Comparison of ENCODE assay signal across 9 mouse cellular contexts in the genomic region with DNA sequence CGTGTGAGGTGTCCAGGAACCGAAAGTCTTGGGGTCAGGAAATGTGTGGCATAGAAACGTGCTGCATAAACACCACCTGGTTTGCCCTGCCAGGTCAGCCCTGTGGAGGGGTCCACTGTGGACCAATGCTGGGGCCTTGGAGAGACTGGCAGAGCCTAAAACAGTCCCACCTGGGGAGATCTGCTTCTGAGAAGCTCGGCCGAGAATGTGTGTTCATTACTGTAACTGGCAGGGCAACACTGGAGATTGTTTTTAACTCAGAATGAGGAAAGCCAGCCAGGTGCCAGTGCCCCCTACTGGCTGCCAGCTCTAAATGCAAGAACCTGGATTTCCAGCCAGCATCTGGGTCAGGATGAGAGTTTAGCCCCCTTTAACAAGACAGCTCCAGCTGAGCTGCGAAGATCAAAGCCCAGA.
DNase-seq lines count a peak whose midpoint lies in the region; ATAC-seq and TF ChIP-seq lines count a peak whose summit lies in the region.
"Had no signal": no experiment of that assay in that cellular context is flagged by ENCODE, and none has a peak within 500 bp of the region (broad histone marks: within the 10 kb centered on the region; RNA-seq: fewer than 3 reads in every experiment).

No protein-coding gene starts in this region.

- no peak overlapping the region for H3K9ac ChIP-seq in embryonic facial prominence, embryonic 14.5 days (ENCODE audit: low read depth, low read length)
- no peak overlapping the region for H3K9ac ChIP-seq in hindbrain, embryonic 15.5 days
- H3K9ac ChIP-seq: midbrain, embryonic 12.5 days had no signal

- TF ChIP-seq CTCF in spleen, adult 2 months (IDR thresholded peaks at IDR 0.05; ENCODE audit: extremely low read depth, insufficient read depth, insufficient read length, insufficient replicate concordance) = peak; percentile 50; the same call in 1 of the 2 replicates

- no peak overlapping the region for H3K4me3 ChIP-seq in spleen, adult 2 months (ENCODE audit: extremely low read depth, insufficient read depth, insufficient read length)
- no peak overlapping the region for H3K4me3 ChIP-seq in embryonic facial prominence, embryonic 14.5 days (ENCODE audit: low read depth, low read length)
- no peak overlapping the region for H3K4me3 ChIP-seq in hindbrain, embryonic 15.5 days
- no peak overlapping the region for H3K4me3 ChIP-seq in limb, embryonic 10.5 days
- H3K4me3 ChIP-seq: midbrain, embryonic 12.5 days had no signal

- peak; percentile 32 for ATAC-seq in embryonic facial prominence, embryonic 14.5 days (ENCODE audit: low read depth)
- peak; percentile 48; the same call in 1 of the 2 replicates for ATAC-seq in hindbrain, embryonic 15.5 days (ENCODE audit: low FRiP score, low read depth)
- ATAC-seq in inflammation-experienced regulatory T-cells, adult 6 months = no peak

- no peak for TF ChIP-seq POLR2A in spleen, adult 2 months (IDR thresholded peaks at IDR 0.05; ENCODE audit: low read depth, low read length)

- H3K9me3 ChIP-seq in embryonic facial prominence, embryonic 14.5 days (ENCODE audit: control insufficient read depth, low read length) = no peaks in the 10 kb centered on the region
- no peaks in the 10 kb centered on the region for H3K9me3 ChIP-seq in hindbrain, embryonic 15.5 days
- H3K9me3 ChIP-seq in limb, embryonic 10.5 days (replicated peaks) = 0 out of 2 replicates have a peak, but pooled peaks cover 2% of the 10 kb centered on the region
- H3K9me3 ChIP-seq: midbrain, embryonic 12.5 days had no signal

- H3K4me2 ChIP-seq in embryonic facial prominence, embryonic 14.5 days (ENCODE audit: low read depth, low read length) = no peak overlapping the region
- H3K4me2 ChIP-seq in hindbrain, embryonic 15.5 days = no peak overlapping the region
- H3K4me2 ChIP-seq: midbrain, embryonic 12.5 days had no signal

- H3K4me1 ChIP-seq in spleen, adult 2 months (ENCODE audit: control insufficient read depth, insufficient read depth, insufficient read length) = no peaks in the 10 kb centered on the region; the same call in 1 of the 2 replicates
- peaks cover 14% of the 10 kb centered on the region for H3K4me1 ChIP-seq in embryonic facial prominence, embryonic 14.5 days (ENCODE audit: control insufficient read depth, insufficient read depth, low read length)
- H3K4me1 ChIP-seq in hindbrain, embryonic 15.5 days (replicated peaks) = peaks cover 14% of the 10 kb centered on the region; the same call in 1 of the 2 replicates
- peaks cover 66% of the 10 kb centered on the region for H3K4me1 ChIP-seq in limb, embryonic 10.5 days

- no peaks in the 10 kb centered on the region for H3K27me3 ChIP-seq in spleen, adult 2 months (ENCODE audit: control insufficient read depth, insufficient read depth, low read length)
- no peaks in the 10 kb centered on the region for H3K27me3 ChIP-seq in embryonic facial prominence, embryonic 14.5 days (replicated peaks; ENCODE audit: control insufficient read depth, insufficient read depth, low read length)
- no peaks in the 10 kb centered on the region for H3K27me3 ChIP-seq in hindbrain, embryonic 15.5 days
- no peaks in the 10 kb centered on the region for H3K27me3 ChIP-seq in limb, embryonic 10.5 days (ENCODE audit: low read depth, poor library complexity, severe bottlenecking)
- H3K27me3 ChIP-seq: midbrain, embryonic 12.5 days had no signal

- H3K36me3 ChIP-seq in spleen, adult 2 months (ENCODE audit: control insufficient read depth, insufficient read depth, low read length) = no peaks in the 10 kb centered on the region
- peaks cover 5% of the 10 kb centered on the region; the same call in 1 of the 2 replicates for H3K36me3 ChIP-seq in embryonic facial prominence, embryonic 14.5 days (ENCODE audit: control insufficient read depth, insufficient read depth, low read length)
- H3K36me3 ChIP-seq in hindbrain, embryonic 15.5 days = no peaks in the 10 kb centered on the region
- H3K36me3 ChIP-seq in limb, embryonic 10.5 days = peaks cover 39% of the 10 kb centered on the region

- 11% methylated on average over 6 of the region's 6 CpGs for WGBS in spleen, adult 2 months
- 41% methylated on average over 6 of the region's 6 CpGs for WGBS in embryonic facial prominence, embryonic 14.5 days
- 51% methylated on average over 6 of the region's 6 CpGs for WGBS in hindbrain, embryonic 15.5 days
- 41% methylated on average over 6 of the region's 6 CpGs for WGBS in limb, embryonic 10.5 days

- H3K27ac ChIP-seq in spleen, adult 2 months (ENCODE audit: insufficient read depth, low read length) = no peak overlapping the region
- no peak overlapping the region for H3K27ac ChIP-seq in embryonic facial prominence, embryonic 14.5 days (replicated peaks; ENCODE audit: low read depth, low read length)
- no peak overlapping the region for H3K27ac ChIP-seq in hindbrain, embryonic 15.5 days (replicated peaks)
- H3K27ac ChIP-seq in limb, embryonic 10.5 days = peak overlapping the region; percentile 81
- H3K27ac ChIP-seq: midbrain, embryonic 12.5 days had no signal

- no peak for DNase-seq in spleen, adult 2 months (ENCODE audit: low read depth in 1 of 2, low spot score in 2 of 2)
- no peak for DNase-seq in spleen, adult 12 weeks (ENCODE audit: low spot score)
- peak; percentile 19 for DNase-seq in adrenal gland, postnatal 25 days
- peak; percentile 68 for DNase-seq in embryonic facial prominence, embryonic 14.5 days (ENCODE audit: low spot score)
- peak; percentile 70 for DNase-seq in limb, embryonic 10.5 days (ENCODE audit: low spot score)
- DNase-seq in retina, embryonic 14.5 days (ENCODE audit: low spot score) = peak; percentile 79

Comparison
In these comparisons a context has a peak if more than half of its experiments do, and no peak if none do; other contexts are left out.
1. DNase-seq: peak in adrenal gland, postnatal 25 days (single experiment), embryonic facial prominence, embryonic 14.5 days (single experiment), limb, embryonic 10.5 days (single experiment) and retina, embryonic 14.5 days (single experiment); none in spleen, adult 2 months (0 of 2) and spleen, adult 12 weeks (single experiment).